In the genomic region with DNA sequence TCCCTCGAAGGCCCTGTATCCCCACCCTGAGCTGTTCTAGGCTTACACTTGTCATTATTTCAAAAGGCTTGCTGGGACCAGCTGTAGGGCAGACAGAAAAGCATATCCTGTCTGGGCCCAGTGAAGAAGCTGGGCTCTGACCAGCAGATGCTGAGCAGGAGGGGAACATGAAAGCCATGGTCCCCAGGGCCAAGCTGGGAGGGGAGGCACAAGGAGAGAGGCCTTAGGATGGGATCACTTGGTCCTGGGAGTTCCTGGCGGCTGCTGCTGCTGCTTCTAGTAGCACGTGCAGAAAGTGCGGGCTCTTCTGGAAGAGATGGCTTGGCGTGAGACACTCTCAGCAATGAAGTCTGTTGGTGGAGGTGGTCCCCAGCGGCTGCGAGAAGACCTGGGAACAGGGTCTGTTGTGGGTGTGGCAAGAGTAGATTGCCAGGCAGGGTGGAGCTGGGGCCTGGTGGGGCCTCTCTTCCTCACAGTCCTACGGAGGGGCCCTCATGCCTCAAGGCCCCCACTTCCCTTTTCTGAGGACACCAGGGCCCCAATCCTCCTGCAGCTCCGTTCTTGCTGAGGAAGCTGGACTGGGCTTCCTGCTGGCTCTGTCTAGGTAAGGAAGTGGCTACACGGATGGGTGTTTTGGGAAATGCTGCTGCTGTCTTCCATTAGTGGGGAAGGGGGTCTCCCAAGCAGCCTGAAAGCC, we compare ENCODE assay signal across 11 mouse cellular contexts. TPM values are rescaled to one million over a fixed set of nuclear protein-coding genes. Genes with fewer than 3 reads are reported as not detected.
DNase-seq lines count a peak whose midpoint lies in the region; ATAC-seq lines count a peak whose summit lies in the region.
"Had no signal": no experiment of that assay in that cellular context is flagged by ENCODE, and none has a peak within 500 bp of the region (broad histone marks: within the 10 kb centered on the region; RNA-seq: fewer than 3 reads in every experiment).

No protein-coding gene starts in this region.

- H3K27me3 ChIP-seq in intestine, embryonic 16.5 days (replicated peaks; ENCODE audit: control insufficient read depth, insufficient read depth, low read length) = no peaks in the 10 kb centered on the region
- H3K27me3 ChIP-seq: Patski had no signal

- peak; percentile 62 for DNase-seq in layer of hippocampus, adult 9-11 months
- DNase-seq in layer of hippocampus, postnatal 25 days (ENCODE audit: extremely low spot score in 1 of 2, low spot score in 1 of 2) = no peak
- no peak for DNase-seq in ovary, postnatal 36 days (ENCODE audit: low spot score)
- DNase-seq in cerebellum, postnatal 4 days (ENCODE audit: low spot score in 2 of 2) = no peak
- DNase-seq: cerebellum, postnatal 10 days; kidney, postnatal 4 days had no signal

- no peak overlapping the region for H3K4me2 ChIP-seq in intestine, embryonic 16.5 days (ENCODE audit: low read depth, low read length)

- H3K9ac ChIP-seq in intestine, embryonic 16.5 days (ENCODE audit: low read depth, low read length) = peak overlapping the region; percentile 24; the same call in 1 of the 2 replicates

- WGBS in intestine, embryonic 16.5 days = 61% methylated on average over 10 of the region's 10 CpGs

- no peaks in the 10 kb centered on the region for H3K36me3 ChIP-seq in intestine, embryonic 16.5 days (ENCODE audit: control insufficient read depth, insufficient read depth, low read length)

- peak overlapping the region; percentile 50 for H3K27ac ChIP-seq in brown adipose tissue, adult 24 weeks (replicated peaks; ENCODE audit: low read depth, low read length)
- no peak overlapping the region for H3K27ac ChIP-seq in intestine, embryonic 16.5 days (ENCODE audit: low read length)

- H3K4me1 ChIP-seq in brown adipose tissue, adult 24 weeks (ENCODE audit: control insufficient read depth, insufficient read depth, insufficient read length, low read length) = 0 out of 2 replicates have a peak, but pooled peaks cover 2% of the 10 kb centered on the region
- peaks cover 7% of the 10 kb centered on the region; the same call in 1 of the 2 replicates for H3K4me1 ChIP-seq in intestine, embryonic 16.5 days (ENCODE audit: control insufficient read depth, insufficient read depth, low read length)

- H3K9me3 ChIP-seq in intestine, embryonic 16.5 days (ENCODE audit: control insufficient read depth, low read length) = no peaks in the 10 kb centered on the region

- H3K4me3 ChIP-seq in brown adipose tissue, adult 24 weeks (ENCODE audit: insufficient read depth, low read depth, low read length) = no peak overlapping the region
- H3K4me3 ChIP-seq in intestine, embryonic 16.5 days (ENCODE audit: low read length) = no peak overlapping the region

- peak; percentile 55 for ATAC-seq in intestine, embryonic 16.5 days
- peak; percentile 90 for ATAC-seq in monocyte, adult 5-6 weeks (replicated peaks; ENCODE audit: insufficient number of reproducible peaks, low FRiP score, low TSS enrichment, poor library complexity, severe bottlenecking)
- ATAC-seq in activated CD4-positive, CD25-positive, alpha-beta regulatory T cell, adult 4 months = no peak
- ATAC-seq: Patski had no signal

RNA-seq across cellular contexts. Expression of gene Adcy7, which starts 27.9 kb away (rescaled TPM):
- total RNA-seq in layer of hippocampus, postnatal 25 days (2021) = 1 to 10 TPM; 2.7 to 3.2 TPM
- 1.6 and 1.7 TPM in 2 replicates for polyA plus RNA-seq in brown adipose tissue, adult 24 weeks (2012; ENCODE audit: insufficient read depth, insufficient read length, missing spikeins)
- polyA plus RNA-seq in intestine, embryonic 16.5 days (2015; fragmentation: Nextera tagmentation; extraction: Ambion mirVana) = 2.7 and 2.9 TPM in 2 replicates
- 154 to 221 TPM (median 156 TPM) in 3 replicates for total RNA-seq in monocyte, adult 5-6 weeks (2017)
- polyA plus RNA-seq in activated CD4-positive, CD25-positive, alpha-beta regulatory T cell, adult 4 months (2017; shearing (Covaris generic)) = 10 to 100 TPM; 71.1 to 90.3 TPM

Comparison
In these comparisons a context has a peak if more than half of its experiments do, and no peak if none do; other contexts are left out.
1. RNA of gene Adcy7, which starts 27.9 kb away (polyA plus RNA-seq): 71.1 to 90.3 TPM in activated CD4-positive, CD25-positive, alpha-beta regulatory T cell, adult 4 months; 2.7 to 2.9 TPM in intestine, embryonic 16.5 days and 1.6 to 1.7 TPM in brown adipose tissue, adult 24 weeks; every median in the first group is over 10 times any median in the second.